Mouse (Mus musculus): Measurements from ENCODE around the gene Lrrc40.
A peak's percentile ranks its signal among the peaks of the same experiment; 100 is the strongest.

The Lrrc40 gene

GRCm38 (mm10) chr3:158036329-158036988 is at the start of gene Lrrc40, which contains the start of gene Srsf11:
Lrrc40 (plus strand) TSS chr3:158036662.
Srsf11 (minus strand) TSS chr3:158036639.
- peak; percentile 93 for DNase-seq

DNA sequence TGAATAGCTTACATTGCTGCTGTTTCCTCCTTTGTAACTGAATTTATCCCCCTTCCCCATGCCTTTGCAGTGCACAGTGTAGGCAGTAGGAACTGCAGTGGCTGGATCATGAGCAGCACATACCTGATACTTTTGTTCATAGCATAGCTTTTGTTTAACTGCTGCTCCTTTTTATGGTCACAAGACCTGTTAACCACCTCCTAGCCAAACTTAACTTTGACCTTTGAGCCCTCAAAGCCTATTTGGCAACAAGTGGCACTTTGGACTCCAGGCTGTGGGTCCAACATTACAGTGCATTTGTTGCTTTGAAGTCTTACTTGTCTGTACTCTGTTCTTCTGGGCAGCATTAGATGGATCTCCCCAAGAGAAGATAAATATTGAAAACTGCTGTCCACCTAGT is 43.1 kb upstream of the Lrrc40 start:
- DNase-seq: peak; percentile 86

- DNase-seq: no peak
Measured at GRCm38 (mm10) chr3:157995726-157996125, 40.7 kb upstream of the Lrrc40 start.

DNA sequence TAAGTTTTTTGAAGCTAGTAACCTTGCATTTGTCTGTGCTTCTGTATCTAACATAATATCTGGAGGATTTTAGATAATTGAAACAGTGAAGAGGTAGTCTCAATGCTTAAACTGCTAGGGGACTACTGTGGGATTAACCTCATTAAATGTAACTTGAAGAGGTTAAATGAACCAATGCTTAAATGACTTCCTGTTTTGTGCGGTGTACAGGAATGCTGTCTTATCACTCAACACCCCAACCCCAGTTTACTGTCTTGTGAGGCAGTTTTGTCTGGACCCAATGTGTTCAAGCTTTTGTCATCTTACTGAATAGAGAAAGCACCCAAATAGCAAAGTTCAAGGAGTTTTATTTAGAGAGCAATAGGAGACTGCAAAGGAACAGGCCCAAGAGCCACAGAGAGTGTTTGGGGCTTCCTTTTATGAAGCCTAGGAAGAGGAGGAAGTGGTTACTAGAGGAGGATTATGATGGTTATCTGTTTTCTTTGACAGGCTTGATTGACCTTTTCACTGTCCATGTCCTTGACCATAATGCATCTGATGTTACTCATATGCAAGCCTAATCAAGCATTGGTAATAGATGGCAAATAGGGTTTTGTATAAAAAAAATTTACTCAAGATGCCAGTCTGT is 37.6 kb upstream of the Lrrc40 start:
- DNase-seq: no peak

- DNase-seq: no peak
Measured at GRCm38 (mm10) chr3:158008647-158009046, 27.8 kb upstream of the Lrrc40 start.

- DNase-seq: no peak
Measured at GRCm38 (mm10) chr3:158009762-158010320, 26.6 kb upstream of the Lrrc40 start.

DNA sequence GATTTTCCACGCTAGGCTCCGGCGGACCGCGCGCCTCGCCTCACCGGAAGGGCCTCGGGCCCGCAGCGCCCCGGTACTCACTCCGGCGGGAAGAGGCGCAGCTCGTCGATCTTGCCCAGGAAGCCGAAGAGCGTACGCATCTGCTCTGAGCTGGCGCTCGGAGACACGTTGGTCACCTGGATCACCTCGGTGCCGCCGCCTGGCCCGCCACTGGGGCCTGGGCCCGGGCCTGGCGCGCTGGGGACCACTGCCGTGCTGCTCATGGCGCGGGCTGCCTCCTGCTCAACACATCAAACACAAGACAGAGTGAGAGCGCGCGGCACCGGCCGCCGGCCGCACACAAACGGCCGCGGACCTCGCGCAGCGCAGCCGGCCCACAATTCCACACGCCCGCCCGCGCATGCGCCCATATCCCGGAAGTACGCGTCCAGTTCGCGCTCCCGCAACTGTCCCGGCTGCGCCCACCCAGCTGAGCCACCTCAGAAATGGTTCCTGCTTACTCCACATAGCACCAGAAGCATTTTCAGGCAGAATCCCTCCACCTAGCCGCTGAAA is 5.0 kb upstream of the Lrrc40 start:
- DNase-seq: peak; percentile 80

GRCm38 (mm10) chr3:158032106-158032505 is 4.4 kb upstream of the Lrrc40 start:
- DNase-seq: no peak

GRCm38 (mm10) chr3:158035866-158036265 is 596 bp upstream of the Lrrc40 start:
- no peak for DNase-seq

- no peak for DNase-seq
Measured at GRCm38 (mm10) chr3:158038106-158038505, 1.6 kb downstream of the Lrrc40 start.

DNA sequence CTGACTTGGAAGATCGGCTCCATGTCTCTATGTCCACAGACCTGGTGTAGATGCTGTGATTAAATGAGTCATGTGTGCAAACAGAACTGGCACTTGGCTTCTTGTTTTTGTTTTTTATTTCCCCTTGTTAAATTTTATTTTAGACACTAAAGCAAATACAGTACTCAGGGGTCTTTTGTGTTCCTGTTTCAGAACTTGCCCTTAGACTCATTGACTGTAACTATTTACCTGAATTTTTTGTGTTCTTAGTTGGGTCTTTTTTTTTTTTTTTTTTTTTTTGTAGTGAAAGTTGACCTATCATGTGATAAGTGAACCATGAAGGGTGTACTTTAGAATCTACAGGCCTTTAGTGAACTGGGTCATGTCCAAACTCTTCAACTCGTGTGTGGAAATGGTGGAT is 4.3 kb downstream of the Lrrc40 start:
- no peak for DNase-seq

- DNase-seq: no peak
Measured at GRCm38 (mm10) chr3:158049508-158049907, 13.0 kb downstream of the Lrrc40 start.

DNA sequence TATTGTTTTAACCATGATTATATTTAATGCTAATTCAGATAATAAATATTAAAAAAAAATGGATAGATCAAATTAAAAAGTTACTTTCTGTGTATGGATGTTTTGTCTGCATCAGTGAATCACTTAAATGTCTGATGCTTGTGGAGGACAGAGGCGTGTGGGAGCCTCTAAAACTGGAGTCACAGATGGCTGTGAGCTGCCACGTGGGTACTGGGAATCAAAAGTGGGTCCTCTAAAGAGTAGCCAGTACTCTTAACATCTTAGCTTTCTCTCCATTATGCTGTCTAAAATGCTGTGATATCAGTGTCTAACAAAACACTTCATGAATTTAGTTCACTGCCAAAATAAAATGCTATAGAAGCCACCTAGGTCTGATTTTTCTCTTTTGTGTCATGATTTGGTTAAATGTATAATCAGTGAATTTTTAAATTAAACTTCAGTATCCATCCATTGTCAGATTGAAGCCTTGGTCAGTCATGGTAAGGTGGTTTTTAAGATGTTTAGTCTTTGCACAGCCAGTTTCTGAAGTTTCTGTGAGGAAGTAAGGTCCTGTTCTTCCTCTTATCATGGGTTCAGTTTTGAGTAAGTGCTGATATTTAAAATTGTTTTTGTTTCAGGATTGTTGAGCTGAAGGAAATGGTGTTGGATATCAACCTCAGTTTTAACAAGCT is 24.3 kb downstream of the Lrrc40 start:
- DNase-seq: no peak

DNA sequence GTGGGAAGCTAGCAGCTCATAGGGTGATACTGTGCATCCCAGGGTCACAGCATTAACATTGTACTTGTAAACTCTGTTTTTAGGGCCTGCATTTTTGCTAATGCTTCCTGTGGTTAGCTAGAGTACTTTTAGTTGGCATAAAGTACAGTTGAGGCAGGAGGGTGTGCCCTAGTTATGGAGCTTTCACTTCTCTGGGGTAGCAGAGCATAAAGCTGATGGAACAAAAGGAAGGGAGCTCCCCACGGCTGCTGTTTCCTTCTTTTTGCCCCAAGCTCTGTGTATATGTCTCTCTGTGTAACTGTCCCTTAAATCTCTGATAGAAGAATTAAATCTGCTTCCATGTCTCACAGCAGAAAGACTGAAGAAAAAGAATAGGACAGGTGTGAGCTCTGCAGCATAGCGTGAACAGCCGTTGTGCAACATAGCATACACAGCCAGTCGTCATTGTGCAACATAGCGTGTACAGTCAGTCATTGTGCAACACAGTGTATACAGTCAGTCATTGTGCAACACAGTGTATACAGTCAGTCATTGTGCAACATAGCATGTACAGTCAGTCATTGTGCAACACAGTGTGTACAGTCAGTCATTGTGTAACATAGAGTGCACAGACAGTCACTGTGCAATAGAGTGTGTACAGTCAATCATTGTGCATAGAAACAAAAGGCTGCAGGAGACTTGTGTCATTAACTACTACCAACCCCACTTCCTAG is 25.5 kb downstream of the Lrrc40 start:
- DNase-seq: no peak

- no peak for DNase-seq
Measured at GRCm38 (mm10) chr3:158065256-158065655, 28.8 kb downstream of the Lrrc40 start.

- no peak for DNase-seq
Measured at GRCm38 (mm10) chr3:158067916-158068315, 31.5 kb downstream of the Lrrc40 start.

- DNase-seq: no peak
Measured at GRCm38 (mm10) chr3:158068613-158069263, 32.3 kb downstream of the Lrrc40 start.

DNA sequence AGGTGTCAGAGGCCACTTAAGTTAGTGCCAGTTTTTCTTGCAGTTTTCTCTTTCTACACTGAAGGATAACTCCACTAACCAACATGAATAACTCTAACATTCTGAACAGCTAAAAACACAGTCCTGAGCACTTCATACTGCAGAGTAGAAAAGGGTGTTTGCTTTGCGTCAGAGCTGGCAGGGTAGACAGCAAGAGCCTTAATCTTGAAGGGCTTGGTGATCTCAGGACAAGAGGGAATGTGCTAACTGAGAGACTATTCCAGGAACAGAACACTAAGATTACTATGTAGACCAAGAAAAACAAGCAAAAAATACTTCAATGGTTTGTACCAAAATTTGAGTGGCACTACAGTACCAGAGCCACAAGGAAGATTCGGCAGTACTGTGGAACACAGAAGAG is 38.5 kb downstream of the Lrrc40 start:
- no peak for DNase-seq

GRCm38 (mm10) chr3:158076685-158077379 is 40.4 kb downstream of the Lrrc40 start:
- DNase-seq: no peak

DNA sequence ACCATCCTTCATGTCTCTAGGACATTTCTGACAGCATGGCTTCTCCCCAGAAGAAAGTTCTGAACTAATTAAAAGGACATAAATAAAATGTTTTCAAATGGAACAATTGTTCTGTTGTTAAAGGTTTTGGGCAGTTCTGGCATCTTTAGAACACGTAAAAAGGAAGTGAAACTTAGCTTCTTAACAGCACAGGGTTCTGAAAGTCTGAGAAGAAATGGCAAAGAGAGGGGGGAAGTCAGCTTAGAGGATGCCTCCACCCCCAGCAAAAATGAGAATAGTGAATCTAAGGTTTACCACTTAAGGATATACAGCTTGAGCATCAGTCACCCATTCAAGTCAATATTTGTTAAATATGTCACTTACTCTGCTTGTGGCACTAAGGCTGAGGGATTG is 40.9 kb downstream of the Lrrc40 start:
- DNase-seq: no peak

GRCm38 (mm10) chr3:158077828-158078227 is 41.4 kb downstream of the Lrrc40 start:
- DNase-seq: no peak

- no peak for DNase-seq
Measured at GRCm38 (mm10) chr3:158091601-158092000, 55.1 kb downstream of the Lrrc40 start.

Data from kidney, adult 11 months (tissue).